Mouse (Mus musculus) frontal cortex, postnatal 36 days (tissue): ENCODE results near the gene Lmod1.
A peak's percentile ranks its signal among the peaks of the same experiment; 100 is the strongest.

Source experiments
- DNase-seq, 2 experiments: peaks; one replicate each; pipeline ENCODE4 v3.0.0; 2022; ENCODE audit warnings: low spot score in 2 of 2

The Lmod1 gene

GRCm38 (mm10) chr1:135324571-135324970 lies at the start of gene Lmod1:
Lmod1 (plus strand) TSS chr1:135324807.
- DNase-seq, result no peak

- DNase-seq, result peak; percentile 50 to 54
Measured at GRCm38 (mm10) chr1:135280646-135281045, 44.0 kb upstream of the Lmod1 start.

- no peak for DNase-seq
Measured at GRCm38 (mm10) chr1:135281841-135282240, 42.8 kb upstream of the Lmod1 start.

- no peak for DNase-seq
Measured at GRCm38 (mm10) chr1:135282536-135283286, 41.9 kb upstream of the Lmod1 start.

- no peak for DNase-seq
Measured at GRCm38 (mm10) chr1:135283287-135283825, 41.3 kb upstream of the Lmod1 start.

- DNase-seq, result peak; percentile 74 to 82
Measured at GRCm38 (mm10) chr1:135283826-135284291, 40.7 kb upstream of the Lmod1 start, which contains the start of gene Rnpep. Rnpep (minus strand) TSS chr1:135284084.

DNA sequence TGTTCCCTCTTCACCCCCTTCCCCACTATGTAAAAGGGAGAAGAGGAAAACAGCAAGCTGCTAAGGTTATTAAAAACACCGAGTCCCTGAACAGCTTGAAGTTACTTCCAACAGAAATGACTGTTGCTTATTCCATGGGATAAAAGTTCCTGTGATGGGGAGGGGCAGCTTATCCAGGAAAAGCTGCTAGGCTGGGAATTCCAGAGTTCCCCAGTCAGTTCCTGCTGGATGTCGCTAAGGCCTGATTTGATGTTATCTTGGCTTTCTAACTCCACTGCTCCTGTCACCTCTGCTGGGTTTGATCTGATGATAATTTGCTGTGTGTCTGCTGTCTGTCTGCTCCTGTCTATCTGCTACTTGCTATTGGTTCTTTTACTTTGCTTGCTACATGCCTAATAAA lies 38.3 kb upstream of the Lmod1 start:
- no peak for DNase-seq

DNA sequence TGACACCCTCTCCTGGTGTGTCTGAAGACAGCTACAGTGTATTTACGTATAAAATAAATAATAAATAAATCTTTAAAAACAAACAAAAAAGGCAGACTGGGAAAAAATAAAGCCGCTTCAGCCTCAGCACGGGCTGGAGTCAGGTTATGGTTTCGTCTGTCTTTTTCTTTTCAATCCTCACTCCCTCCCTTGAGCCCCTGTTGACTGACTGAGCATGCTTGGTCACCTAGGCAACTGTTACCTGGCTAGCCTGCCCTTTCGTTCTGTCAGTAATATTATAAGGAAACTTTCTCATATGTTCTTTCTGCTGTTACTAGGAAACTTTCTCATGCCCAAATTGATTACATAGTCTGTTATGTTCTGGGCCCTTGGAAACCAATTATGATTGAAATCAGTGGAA lies 33.7 kb upstream of the Lmod1 start:
- DNase-seq, result no peak

GRCm38 (mm10) chr1:135311356-135311755 lies 13.3 kb upstream of the Lmod1 start:
- DNase-seq, result no peak

GRCm38 (mm10) chr1:135312201-135312600 lies 12.4 kb upstream of the Lmod1 start:
- no peak for DNase-seq

GRCm38 (mm10) chr1:135313284-135314031 lies 11.1 kb upstream of the Lmod1 start, which contains the start of gene Timm17a:
Timm17a (minus strand) TSS chr1:135313778.
- DNase-seq, result peak; percentile 94 to 95

DNA sequence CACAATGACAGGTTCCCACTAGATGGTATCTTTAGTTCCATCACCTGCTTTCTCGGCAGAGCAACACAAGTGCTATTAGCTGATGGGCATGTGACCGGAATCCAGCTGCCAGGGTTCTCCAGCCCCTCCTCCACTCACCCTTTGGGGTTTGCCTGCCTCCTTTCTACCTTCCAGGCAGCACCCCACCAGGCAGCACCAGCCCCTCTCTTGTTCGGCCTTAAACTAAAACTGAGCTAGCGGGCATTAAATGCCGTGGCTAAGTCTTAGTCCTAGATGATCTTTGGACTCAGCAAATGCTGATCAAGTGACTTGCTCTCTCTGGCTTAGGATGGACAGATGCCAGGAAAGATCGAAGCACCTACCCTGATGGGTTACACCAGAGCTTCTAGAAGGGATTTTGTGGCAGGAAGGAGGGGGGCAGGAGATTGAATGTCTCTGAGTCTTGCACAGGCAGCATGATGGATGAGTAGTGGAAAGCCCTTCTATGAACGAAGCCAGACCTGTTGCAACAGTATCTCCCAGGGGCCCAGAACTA lies 1.2 kb upstream of the Lmod1 start:
- DNase-seq, result no peak

DNA sequence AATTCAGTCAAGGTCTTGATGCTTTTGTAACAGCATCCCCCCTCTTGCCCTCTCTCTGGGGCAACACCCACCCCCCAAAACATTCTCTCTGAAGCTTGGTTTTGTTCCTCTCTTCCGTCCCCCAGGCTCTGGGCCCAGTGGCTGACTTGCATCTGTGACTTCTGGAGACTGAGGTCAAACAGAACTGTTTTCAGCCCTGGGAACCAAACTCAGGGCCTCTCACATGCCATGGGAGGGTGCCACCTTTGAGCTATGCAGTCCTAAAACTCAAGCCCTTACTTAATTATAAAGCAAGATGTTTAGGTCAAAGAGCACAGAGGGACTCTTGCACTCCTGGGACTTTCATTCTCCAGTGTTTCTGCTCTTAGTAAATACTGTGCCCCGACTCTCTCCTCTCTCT lies 1.3 kb downstream of the Lmod1 start:
- DNase-seq, result no peak

DNA sequence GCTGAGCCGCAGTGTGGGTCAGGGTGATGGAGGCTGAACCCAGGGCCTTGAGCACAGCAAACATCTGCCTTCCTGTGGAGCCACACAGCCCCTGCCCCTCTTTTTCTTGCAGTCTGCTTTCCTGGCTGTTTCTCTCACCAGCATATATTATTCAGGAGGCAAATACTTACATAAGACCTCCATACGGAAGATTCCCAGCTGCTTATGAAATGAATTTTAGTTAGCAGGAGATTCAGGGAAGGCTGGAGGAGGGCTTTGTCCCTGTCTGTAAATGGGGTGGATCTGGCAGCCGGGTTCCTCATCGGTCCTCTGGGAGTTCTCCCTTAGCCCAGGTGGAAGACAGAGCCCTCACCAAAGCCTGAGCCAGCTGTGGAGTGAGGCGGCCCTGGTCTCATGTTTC lies 3.8 kb downstream of the Lmod1 start:
- DNase-seq, result peak; percentile 22

DNA sequence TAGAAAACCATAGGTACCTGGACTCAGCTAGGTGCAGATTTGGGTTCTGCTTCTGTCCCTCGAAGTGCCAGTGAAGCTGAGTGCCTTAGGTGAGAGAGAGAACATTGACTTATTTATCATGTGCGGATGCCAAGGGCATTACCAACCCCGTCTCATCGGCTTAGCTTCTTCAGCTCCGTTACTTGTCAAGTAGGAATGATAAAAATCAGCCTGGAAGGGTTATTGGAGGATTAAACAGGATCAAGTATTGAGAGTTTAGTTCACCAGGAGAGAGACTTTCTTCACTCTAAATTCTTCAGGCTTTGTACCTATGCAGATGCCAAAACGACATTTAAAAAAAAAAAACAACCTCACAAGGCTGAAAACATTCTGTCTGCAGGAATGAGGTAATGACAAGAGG lies 6.0 kb downstream of the Lmod1 start:
- DNase-seq, result no peak

GRCm38 (mm10) chr1:135341947-135342346 lies 17.3 kb downstream of the Lmod1 start:
- no peak for DNase-seq

- DNase-seq, result no peak
Measured at GRCm38 (mm10) chr1:135344026-135344425, 19.4 kb downstream of the Lmod1 start.

- no peak for DNase-seq
Measured at GRCm38 (mm10) chr1:135346891-135347290, 22.3 kb downstream of the Lmod1 start.

DNA sequence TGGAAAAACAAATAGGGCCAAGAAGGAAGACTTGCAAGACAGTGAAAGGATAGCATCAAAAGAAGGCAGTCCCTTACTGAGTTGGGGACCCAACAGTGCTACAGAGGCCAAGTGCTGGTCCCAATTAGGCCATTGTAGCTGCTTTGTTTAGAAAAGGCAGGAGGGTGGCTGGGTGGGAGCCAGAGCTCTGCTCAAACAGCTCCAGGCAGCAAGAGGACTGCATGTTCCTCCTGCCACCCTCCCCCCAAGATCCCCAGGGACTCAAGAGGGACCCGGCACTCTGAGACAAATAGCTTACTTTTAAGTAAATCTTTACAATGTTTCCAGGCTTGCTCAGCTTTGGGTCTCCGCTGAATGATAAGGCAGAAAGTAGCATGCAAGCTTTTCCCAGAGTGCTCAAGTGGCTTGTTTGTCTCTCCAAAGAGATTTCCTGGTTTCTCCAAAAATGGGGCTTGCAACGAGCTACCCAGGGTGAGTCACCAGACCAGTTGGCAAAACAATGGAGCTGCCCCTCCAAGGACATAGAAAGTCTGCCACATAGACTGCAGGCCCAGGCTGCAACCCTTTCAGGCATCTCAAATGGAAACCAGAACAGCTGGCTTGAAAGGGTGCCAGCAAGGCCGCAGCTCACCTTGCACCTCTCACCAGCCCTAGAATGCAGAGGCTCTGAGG lies 23.0 kb downstream of the Lmod1 start:
- DNase-seq, result peak in 1 of 2 experiments; percentile 17

DNA sequence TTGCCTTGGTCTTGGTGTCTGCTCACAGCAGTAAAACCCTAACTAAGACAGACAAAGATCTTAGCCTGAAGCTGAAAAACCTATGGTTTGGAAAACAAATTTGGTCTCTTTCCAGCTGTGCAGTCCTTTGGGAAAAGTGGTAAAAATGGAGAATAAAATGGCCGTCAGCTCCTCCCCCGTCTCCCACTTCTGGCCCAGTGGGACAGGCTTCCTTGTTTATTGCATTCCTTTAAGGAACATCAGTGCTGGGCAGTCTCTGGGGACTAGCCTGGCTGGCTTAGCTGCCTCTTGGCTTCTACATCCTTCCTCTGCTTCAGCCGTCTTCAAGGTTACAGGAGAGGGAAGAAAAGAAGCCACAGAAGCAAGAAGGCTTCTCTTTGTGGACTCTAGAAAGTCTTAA lies 27.3 kb downstream of the Lmod1 start:
- no peak for DNase-seq

GRCm38 (mm10) chr1:135359071-135359470 lies 34.5 kb downstream of the Lmod1 start:
- DNase-seq, result no peak

DNA sequence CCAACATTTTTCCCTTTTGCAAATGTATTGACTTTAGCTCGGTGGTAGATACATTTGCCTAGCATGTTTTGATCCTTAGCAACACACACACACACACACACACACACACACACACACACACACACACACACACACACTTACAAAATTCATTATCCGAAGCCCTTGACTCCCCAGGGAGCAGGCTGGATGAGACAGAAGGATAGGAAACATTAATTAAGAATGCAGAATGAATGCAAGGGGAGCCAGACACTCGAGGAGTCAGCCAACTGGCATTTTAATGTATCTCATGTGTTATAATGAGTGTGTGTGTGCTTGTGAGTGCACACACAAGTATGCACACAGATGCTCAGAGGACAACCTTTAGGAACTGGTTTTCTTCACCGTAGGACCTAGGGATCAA lies 36.9 kb downstream of the Lmod1 start:
- DNase-seq, result no peak
